Mouse (Mus musculus) naive thymus-derived CD4-positive, alpha-beta T cell, adult 2 months (primary cell): ENCODE measurements around the gene Klhl6.
"Not testable (repeated sequence)": the region's sequence is repeated elsewhere in the genome, so short reads cannot be mapped to it uniquely, and the experiment has no call there.

ENCODE experiments used
- DNase-seq: peaks from one replicate; pipeline ENCODE4 v3.0.0-alpha.2; 2011; ENCODE audit warnings: low read depth

Klhl6 gene

GRCm38 (mm10) chr16:19982537-19983257 lies at the start of gene Klhl6:
TSS of gene Klhl6 (minus strand) at chr16:19983037.
- peak; percentile 79 for DNase-seq

DNA sequence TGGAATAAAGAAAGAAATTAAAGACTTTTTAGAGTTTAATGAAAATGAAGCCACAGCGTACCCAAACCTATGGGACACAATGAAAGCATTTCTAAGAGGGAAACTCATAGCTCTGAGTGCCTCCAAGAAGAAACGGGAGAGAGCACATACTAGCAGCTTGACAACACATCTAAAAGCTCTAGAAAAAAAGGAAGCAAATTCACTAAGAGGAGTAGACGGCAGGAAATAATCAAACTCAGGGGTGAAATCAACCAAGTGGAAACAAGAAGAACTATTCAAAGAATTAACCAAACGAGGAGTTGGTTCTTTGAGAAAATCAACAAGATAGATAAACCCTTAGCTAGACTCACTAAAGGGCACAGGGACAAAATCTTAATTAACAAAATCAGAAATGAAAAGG lies 44.4 kb upstream of the Klhl6 start:
- DNase-seq, result not testable (repeated sequence)

DNA sequence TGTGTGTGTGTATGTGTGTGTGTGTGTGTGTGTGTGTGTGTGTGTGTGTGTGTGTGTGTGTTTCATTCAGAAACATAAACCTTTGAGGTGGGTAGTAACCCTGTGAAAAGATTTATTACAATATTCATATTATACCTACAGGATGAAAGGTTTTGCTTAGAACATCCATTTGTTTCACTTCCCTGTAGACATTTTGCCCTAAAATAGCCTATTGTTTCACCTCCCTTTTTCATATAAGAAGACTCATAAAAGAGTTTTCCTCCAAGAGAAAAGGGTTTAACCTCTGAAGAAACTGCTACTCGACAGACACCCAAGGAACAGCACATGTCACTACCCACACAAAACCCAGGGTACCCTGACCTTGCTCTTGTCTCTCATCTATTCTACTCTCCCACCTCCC lies 40.0 kb upstream of the Klhl6 start:
- no peak for DNase-seq

GRCm38 (mm10) chr16:20021848-20022247 lies 39.0 kb upstream of the Klhl6 start:
- DNase-seq, result no peak

DNA sequence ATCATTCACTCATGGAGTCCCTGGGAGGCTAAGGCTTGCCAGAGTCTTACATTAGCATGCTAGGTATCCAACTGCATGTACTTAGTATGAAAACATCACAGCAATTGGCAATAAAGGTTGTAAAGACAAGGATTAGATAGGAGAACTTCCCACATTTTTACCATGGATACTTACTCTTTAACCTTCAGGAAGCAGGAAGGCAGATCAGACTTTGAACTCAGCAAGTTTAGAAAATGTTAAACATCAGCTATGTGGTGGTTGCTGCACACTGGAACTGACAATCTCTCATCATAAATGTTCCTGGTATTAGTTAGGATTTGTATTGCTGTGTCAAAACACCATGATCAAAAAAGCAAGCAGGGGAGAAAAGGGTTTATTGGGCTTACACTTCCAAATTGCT lies 29.8 kb upstream of the Klhl6 start:
- no peak for DNase-seq

- no peak for DNase-seq
Measured at GRCm38 (mm10) chr16:20006066-20006465, 23.2 kb upstream of the Klhl6 start.

GRCm38 (mm10) chr16:20000286-20000685 lies 17.4 kb upstream of the Klhl6 start:
- not testable (repeated sequence) for DNase-seq

GRCm38 (mm10) chr16:19997616-19998015 lies 14.8 kb upstream of the Klhl6 start:
- DNase-seq, result no peak

DNA sequence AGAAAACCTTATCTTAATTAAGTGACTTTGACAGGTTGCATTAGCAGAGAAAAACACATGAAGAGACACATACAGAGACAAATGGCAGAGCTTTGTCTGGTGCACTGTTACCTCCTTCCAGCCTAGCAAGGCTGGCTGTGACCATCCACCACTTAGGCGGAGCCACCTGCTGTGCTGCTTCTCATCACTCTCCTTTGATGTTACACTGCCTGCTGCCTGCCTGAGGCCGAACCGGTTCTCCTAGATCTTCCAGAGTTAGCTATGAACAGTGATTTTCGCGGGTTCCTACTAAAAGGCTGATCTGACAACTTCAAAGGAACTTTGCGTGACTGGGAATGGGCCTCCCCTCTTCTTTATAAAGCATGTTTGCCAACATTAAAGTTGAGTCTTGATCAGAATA lies 14.1 kb upstream of the Klhl6 start:
- DNase-seq, result not testable (repeated sequence)

DNA sequence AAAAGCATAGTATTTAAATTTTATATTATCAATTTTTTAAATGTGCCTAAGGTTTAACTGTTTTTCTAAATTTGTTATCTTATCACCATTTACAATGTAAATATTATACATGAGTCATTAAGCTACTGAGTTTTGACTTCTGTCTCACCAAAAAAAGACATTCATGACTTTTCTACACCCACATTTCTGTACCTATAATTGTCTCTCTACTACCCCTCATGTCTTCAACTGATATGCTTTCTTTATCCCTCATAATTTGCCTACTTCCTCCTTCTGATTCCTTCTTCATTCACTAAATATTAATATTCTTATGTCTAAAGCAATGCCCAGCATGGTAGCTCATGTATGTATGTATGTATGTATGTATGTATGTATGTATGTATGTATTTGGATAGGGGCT lies 13.0 kb upstream of the Klhl6 start:
- DNase-seq, result no peak

GRCm38 (mm10) chr16:19993278-19993677 lies 10.4 kb upstream of the Klhl6 start:
- DNase-seq, result no peak

GRCm38 (mm10) chr16:19990536-19990935 lies 7.7 kb upstream of the Klhl6 start:
- no peak for DNase-seq

DNA sequence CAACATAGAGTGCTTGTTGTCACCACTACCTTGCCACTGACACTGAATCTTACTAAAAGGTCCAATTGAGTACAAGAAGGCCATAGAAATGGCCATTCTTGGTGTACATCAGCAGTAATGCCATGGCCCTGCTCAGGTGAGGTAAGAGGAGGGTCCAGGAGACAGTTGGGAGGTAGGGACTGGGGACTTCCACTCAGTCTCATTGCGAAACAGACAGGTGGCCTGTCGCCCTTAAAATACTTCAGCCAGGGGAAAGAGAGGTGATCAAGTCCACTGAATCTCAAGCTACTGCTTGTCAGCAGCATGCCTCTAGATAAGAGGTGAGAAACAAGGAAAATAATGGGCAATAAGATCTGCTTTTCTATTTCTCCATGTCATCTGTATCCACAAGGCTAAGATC lies 4.8 kb upstream of the Klhl6 start:
- no peak for DNase-seq

DNA sequence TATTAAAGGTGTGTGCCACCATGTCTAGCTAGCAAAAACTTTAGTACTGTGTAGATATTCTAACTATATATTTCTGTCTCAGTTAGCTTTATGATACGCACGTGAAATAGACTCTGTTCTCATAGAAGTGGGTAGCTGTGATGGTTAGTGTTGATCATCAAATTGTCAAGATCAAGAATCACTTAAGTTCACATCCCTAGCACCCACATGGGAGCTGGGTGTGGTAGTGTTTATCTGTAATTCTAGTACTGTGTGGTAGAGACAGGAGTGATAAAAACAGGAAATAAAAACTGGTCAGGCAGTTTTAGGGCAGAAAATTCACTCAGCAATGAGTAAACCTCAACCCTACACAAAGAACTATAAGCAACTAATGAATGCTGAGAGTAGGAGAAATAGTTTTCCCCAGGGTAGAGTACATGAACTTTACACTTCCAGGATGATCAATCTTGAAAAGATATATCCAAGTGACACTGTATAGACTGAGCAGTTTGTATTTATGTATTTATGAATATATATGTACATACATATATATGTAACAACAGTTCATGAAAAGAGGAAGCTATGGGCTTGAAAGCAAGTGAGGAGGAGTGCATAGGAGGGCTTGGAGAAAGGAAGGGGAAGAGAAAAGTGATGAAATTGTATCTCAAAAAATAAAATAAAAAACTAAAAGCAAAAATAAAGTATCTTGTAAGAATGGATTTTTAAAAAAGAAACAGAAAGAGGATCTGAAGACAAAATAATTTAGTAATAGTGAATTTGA lies 2.2 kb upstream of the Klhl6 start:
- peak; percentile 48 for DNase-seq

DNA sequence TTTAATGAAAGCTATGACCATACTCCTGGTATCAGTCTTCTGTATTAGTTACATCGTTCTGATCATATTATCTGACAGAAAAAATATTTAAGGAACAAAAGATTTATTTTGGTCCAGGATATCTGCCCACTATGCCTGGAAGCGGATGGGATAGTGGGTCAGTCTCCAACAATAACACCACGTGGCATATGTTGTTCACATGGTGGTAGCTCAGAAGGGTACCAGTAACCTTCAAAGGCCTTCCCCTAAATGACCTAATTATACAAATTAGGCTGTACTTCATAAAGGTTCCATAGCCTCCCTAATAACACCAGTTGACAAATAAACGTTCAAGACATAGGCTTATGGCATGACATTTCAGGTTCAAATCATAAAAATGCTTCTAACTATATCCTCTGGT lies 722 bp upstream of the Klhl6 start:
- no peak for DNase-seq

- DNase-seq, result peak; percentile 37
Measured at GRCm38 (mm10) chr16:19981684-19982083, 1.2 kb downstream of the Klhl6 start.

- peak; percentile 46 for DNase-seq
Measured at GRCm38 (mm10) chr16:19981006-19981405, 1.8 kb downstream of the Klhl6 start.

DNA sequence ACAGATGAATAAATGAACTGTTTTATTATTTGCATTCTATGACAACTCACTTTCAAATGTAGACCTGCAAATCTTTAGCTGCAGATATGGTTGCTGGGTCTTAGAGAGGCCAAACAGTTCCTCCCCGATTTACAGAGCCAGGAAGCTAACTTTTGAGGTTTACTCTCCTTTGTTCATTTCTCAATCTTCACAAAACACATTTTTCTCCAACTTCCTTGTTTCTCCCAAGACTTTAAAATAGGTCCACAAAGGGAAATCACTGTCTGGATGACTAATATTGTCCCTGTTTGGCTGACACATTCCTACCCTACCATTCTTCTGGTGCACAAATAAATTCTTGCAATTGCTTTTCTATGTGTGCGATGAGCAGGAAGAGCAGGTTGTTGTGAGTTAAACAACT lies 3.1 kb downstream of the Klhl6 start:
- no peak for DNase-seq

DNA sequence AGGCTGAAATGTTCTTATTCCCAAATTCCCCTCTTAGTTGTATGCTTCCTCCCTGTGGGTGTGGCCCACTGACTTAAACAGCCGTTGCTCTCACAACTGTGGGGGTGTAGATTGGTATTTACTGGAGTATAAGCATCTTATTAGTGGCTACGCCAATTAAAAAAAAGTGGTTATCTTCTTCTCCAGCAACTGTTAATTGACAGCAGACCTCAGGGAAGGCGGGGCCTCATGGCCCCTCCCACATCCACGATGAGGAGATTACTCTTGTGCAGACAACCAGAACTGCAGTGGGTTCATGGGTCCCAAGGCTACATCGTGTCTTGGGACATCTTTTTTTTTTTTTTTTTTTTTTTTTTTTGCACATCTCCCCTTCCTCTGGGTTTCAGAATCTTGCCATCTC lies 5.6 kb downstream of the Klhl6 start:
- DNase-seq, result peak; percentile 47

DNA sequence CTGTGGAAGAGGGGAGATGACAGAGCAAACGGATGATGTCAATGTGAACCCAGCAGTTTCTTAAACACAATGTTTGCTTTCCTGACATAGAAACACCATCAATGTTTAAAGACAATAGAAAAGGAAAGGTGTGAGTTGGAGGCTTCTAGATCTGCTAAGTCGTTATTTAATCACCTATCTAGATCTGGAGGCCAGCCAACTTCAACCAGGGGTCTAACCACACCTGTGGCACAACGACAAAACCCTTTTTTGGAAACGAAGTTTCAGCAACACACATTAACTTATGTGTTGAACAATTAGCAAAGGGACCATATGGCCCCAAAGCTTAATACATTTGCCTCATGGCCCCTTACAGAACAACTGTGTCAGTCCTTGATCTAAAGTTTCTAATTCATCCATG lies 6.0 kb downstream of the Klhl6 start:
- peak; percentile 40 for DNase-seq

GRCm38 (mm10) chr16:19975432-19975831 lies 7.4 kb downstream of the Klhl6 start:
- DNase-seq, result peak; percentile 45

DNA sequence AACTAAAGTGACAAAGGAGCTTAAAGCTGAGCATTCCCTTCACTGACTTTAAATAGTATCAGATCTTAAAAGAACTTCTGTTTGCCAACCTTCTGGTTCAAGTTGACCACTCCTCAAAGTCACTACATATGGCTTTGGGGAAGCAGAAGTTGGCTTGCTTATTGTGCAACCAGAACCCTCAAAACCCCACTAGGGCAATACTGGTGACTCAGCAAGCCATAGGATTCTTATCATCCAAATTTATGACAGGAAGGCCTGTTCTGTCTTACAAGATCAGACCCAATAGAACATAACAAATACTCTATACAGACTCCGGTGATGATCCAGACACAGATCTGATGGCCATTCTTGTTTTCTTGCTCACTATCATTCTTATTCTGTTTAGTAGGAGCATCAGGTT lies 9.4 kb downstream of the Klhl6 start:
- DNase-seq, result no peak

GRCm38 (mm10) chr16:19972736-19973350 lies 10.0 kb downstream of the Klhl6 start:
- no peak for DNase-seq
